Mouse (Mus musculus) natural killer cell, adult 2 months (primary cell): ENCODE data around the gene Barhl2.

Source experiments
- DNase-seq, 2 experiments: peaks; one replicate each; pipeline ENCODE4 v3.0.0; 2022; ENCODE audit warnings: low spot score in 2 of 2

Barhl2 gene

GRCm38 (mm10) chr5:106457986-106458476 lies at the start of gene Barhl2:
Gene Barhl2, minus strand, starts transcription at chr5:106458166.
- no peak for DNase-seq

- no peak for DNase-seq
These were observed 48.1 kb upstream of the Barhl2 start for GRCm38 (mm10) chr5:106506061-106506460.

GRCm38 (mm10) chr5:106502684-106503545 lies 44.9 kb upstream of the Barhl2 start:
- no peak for DNase-seq

GRCm38 (mm10) chr5:106502271-106502670 lies 44.3 kb upstream of the Barhl2 start:
- DNase-seq, result no peak

GRCm38 (mm10) chr5:106491771-106492170 lies 33.8 kb upstream of the Barhl2 start:
- no peak for DNase-seq

- no peak for DNase-seq
These were observed 14.1 kb upstream of the Barhl2 start for GRCm38 (mm10) chr5:106472105-106472500.

GRCm38 (mm10) chr5:106471235-106472104 lies 13.5 kb upstream of the Barhl2 start:
- DNase-seq, result no peak

GRCm38 (mm10) chr5:106465129-106465790 lies 7.3 kb upstream of the Barhl2 start:
- no peak for DNase-seq

GRCm38 (mm10) chr5:106464336-106465128 lies 6.6 kb upstream of the Barhl2 start:
- no peak for DNase-seq

GRCm38 (mm10) chr5:106463661-106464191 lies 5.8 kb upstream of the Barhl2 start:
- no peak for DNase-seq

GRCm38 (mm10) chr5:106461913-106462312 lies 3.9 kb upstream of the Barhl2 start:
- no peak for DNase-seq

- DNase-seq, result no peak
These were observed 3.5 kb upstream of the Barhl2 start for GRCm38 (mm10) chr5:106461431-106461830.

GRCm38 (mm10) chr5:106460535-106460934 lies 2.6 kb upstream of the Barhl2 start:
- no peak for DNase-seq

- DNase-seq, result no peak
These were observed 2.1 kb upstream of the Barhl2 start for GRCm38 (mm10) chr5:106460001-106460511.

GRCm38 (mm10) chr5:106459120-106459641 lies 1.2 kb upstream of the Barhl2 start:
- no peak for DNase-seq

GRCm38 (mm10) chr5:106458477-106459119 lies 632 bp upstream of the Barhl2 start:
- DNase-seq, result no peak

- no peak for DNase-seq
These were observed 648 bp downstream of the Barhl2 start for GRCm38 (mm10) chr5:106457111-106457925.

GRCm38 (mm10) chr5:106455984-106456383 lies 2.0 kb downstream of the Barhl2 start:
- DNase-seq, result no peak
